Mouse (Mus musculus) CD4-positive helper T cell, adult 2 months (primary cell): Measurements from ENCODE around the gene Rhobtb3.
"Not testable (repeated sequence)": the region's sequence is repeated elsewhere in the genome, so short reads cannot be mapped to it uniquely, and the experiment has no call there.

ENCODE experiments used
- DNase-seq: peaks from one replicate; pipeline ENCODE4 v3.0.0-alpha.2; 2012; ENCODE audit warnings: low read depth, missing footprints, low spot score

Rhobtb3 gene

DNA sequence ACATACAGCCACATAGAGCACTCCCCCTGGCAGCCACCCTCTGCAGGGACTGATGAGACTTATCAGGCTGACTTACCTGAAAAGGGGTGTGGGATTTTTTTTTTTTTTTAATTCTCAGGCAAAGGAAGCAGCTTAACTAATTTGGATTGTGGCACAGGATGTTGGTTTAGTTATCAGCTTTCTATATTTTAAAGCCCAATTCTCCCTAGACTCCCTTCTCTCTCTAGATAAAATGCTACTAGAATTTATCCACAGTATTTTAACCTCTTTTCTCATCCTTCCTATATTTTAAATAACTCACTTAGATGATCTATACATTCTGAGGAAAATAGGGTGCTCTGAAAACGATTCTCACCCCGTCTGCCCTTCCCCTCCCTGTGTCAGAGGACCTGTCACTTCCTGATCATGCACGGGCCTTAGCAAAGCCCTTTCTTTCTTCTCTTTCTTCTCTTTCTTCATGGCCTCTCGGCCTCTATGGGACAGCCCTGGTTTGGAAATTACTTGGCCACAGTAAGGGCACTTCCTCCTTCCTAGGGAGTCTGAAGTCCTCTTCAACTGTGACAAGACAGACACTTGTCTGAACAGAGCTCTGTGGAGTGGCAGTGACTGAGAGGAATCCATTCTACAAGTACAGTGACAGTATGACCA, 98.1 kb downstream of the Rhobtb3 start:
- DNase-seq, result peak; percentile 32

DNA sequence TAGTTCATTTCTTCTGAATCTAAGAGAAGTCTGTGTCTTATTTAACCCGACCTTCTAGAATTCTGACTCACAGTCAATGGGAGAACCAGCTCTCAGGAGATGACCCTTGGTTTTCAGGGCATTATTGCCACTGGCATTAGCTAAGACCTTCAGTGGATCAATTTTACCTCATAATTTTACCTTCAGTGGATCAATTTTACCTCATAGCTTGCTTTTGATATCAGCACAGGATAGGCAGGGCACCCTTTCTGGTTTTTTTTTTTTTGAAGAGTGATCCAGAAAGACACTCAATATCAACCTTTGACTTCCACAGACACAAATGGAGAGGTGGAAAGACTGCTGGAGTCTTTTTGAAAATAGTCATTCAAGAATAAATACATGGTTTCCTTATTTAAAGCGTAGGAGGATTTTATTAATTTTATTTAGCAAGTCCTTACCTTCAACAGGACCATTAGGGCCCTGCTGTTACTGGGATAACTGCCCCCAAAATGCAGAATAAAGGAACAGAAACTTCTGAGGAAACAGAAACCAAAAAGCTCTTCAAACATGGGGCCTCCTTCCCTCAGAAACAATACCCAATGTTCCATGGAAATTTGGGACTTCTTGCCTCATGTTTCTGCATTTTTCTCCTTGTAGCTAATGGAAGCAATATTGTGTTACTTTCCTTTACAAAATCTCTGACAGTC, 98.7 kb downstream of the Rhobtb3 start:
- DNase-seq, result no peak

GRCm38 (mm10) chr13:75843993-75844683, 99.6 kb downstream of the Rhobtb3 start:
- DNase-seq, result peak; percentile 54

GRCm38 (mm10) chr13:75843331-75843730, 100.4 kb downstream of the Rhobtb3 start:
- DNase-seq, result no peak

DNA sequence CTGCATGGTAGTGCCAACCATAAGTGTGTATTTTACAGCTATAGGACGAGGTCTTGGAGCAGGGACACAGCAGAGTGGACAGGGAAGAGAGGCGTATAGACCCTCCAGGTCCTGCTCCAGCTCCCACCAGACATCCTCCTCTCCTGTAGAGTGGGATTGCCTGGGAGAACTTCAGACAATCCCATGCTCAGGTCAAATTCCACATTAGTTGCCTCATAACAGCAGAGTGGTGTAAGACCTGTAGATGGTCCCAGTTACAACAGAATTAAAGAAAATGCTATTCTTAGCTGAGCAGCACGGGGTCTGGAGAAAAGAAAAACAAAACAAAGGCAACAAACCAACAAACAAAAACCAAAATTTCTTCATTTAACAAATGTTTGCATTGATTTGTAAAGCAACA, 101.8 kb downstream of the Rhobtb3 start:
- no peak for DNase-seq

- DNase-seq, result no peak
Observed at GRCm38 (mm10) chr13:75840752-75841285, 102.9 kb downstream of the Rhobtb3 start.

DNA sequence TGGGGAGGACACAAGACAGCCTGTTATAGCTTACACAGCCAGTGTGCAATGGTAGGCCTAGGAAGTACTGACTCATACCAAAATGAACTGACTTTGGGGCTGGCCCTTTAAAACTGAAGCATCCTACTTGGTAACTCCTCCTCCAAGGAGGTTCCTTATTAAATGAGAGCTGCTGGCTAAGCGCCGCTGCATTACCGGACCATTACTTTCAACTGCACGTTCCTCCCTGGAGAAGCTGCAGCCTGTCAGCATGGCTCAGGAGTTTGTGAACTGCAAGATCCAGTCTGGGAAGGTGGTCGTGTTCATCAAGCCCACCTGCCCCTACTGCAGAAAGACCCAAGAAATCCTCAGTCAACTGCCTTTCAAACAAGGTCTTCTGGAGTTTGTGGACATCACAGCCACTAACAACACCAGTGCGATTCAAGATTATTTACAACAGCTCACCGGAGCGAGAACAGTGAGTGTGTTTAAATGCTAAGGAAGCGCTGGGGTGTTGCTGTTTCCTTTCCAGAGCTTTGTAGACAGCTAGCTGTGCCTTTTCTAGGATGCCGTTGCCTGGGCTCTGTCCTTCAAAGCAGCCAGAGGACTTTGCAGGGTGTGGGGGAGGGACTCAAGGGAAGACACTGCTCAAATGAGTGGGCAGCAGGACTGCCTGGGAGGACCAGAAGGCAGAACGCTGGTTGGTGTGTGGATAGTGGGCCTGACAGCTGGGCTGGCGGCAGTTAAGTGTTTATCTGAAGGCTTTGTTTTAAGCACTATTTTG, 103.8 kb downstream of the Rhobtb3 start, which contains the start of gene Glrx:
Gene Glrx (plus strand): TSS at position 150 of the 763 bp plus-strand sequence.
- peak; percentile 75 for DNase-seq

DNA sequence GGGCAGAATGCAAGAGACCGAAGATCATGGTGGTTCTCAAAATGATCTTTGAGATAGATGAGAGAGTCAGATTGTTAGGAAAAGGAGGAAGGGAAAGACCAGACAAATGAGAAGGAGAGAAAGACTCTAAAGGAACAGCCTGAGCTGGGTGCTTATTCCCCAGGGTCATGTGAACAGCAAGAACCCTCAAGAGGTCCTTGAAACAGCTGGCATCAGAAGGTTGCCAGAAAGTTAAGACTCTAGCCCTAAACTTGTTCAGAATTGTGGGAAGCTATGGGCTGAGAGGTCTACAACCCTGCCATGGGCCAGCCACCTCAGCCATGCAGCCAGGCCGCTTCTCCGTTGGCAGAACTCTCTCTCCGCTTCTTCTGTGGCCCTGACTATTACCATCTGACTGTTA, 105.2 kb downstream of the Rhobtb3 start:
- no peak for DNase-seq

DNA sequence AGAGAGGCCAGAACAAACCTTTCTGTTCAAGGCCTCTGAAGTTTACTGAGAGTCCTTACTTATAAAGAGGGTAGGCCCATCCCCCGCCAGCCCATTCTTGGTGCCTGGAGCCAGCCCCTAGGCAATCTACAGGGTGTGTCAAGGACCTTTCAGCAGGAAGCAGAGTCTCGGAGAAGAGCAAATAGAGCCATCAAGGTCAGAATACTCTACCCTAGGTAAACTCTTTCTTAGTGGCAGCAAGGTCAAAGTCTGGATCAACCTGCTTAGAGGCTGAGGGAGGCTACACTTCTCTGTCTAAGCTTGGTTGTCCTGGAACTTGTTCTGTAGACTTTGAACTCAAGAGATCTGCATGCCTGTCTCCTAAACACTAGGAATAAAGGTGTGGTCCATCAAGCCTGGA, 108.3 kb downstream of the Rhobtb3 start:
- no peak for DNase-seq

DNA sequence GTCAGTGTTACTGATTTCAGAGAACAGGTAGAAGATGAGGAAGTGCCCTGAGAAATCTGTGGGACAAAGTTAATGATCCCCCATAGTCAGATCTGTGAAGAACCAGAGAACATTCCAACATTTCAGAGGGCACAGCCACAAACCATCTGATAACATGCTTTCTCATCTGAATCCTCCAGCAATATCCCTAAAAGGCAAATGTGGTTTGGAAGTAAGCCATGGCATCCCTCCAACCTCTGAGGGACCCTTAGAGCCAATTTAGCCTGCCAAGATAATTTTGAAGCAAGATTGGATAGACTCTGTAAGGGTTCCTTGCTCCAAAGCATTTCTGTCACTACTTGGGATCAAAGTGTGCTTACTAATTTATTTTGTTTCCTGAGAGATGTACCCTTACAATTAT, 110.2 kb downstream of the Rhobtb3 start:
- no peak for DNase-seq

- DNase-seq, result peak; percentile 47
Observed at GRCm38 (mm10) chr13:75832697-75833096, 111.0 kb downstream of the Rhobtb3 start.

- DNase-seq, result peak; percentile 17
Observed at GRCm38 (mm10) chr13:75831710-75832109, 112.0 kb downstream of the Rhobtb3 start.

DNA sequence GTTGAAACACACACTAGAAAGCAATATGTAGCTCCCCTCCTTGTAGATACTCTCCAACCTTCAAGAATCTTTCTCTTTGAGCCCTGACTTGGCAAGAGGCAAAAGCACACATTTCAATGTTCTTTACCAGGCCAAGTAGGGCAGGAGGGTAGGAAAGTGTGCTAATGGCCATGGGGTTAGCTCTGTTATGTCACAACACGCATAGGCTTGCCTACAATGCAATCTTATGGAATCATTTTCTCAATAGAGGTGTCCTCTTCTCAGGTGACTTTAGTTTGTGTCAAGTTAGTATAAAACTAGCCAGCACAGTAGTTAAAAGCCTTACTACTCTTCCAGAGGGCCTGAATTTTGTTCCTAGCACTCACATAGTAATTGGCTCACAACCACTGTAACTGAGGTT, 113.0 kb downstream of the Rhobtb3 start:
- DNase-seq, result no peak

DNA sequence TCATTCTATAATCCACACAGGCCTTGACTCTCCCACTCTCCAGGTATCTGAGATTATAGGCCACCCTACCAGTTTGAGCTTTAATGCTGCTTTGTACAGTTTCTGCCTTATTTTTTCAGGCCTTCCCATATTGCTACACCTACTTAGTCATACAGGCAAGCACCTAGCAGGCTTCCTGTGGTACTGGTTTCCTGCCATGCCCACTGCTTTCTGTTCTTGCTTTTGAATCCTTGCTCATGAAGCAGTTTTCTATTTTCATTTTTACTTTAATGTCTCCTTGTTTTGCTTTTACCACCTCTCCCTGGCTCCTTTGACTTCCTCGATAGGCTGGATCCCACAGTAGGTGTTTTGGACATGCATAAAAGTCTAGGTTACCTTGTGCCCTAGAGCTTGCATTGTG, 118.3 kb downstream of the Rhobtb3 start:
- peak; percentile 63 for DNase-seq

GRCm38 (mm10) chr13:75824611-75825319, 119.0 kb downstream of the Rhobtb3 start:
- DNase-seq, result peak; percentile 20

DNA sequence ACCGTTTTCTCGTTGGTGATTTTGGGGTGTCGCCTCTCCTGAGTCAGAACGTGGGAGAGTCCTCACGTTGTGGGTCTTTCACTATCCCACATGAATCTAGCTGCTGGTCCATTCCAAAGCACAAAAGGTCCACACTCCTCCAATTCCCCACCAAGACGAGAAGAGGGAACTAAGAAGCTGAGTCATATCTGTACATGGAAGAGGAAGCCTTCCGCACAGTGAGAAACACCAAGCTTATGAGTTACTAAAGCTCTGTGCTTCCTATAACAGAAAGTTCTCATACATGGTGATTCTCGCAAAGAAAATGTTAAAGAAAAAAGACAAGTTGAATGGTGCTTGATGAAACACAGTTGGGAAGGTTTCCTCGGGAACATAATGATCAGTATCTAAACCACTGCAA, 120.5 kb downstream of the Rhobtb3 start:
- no peak for DNase-seq

DNA sequence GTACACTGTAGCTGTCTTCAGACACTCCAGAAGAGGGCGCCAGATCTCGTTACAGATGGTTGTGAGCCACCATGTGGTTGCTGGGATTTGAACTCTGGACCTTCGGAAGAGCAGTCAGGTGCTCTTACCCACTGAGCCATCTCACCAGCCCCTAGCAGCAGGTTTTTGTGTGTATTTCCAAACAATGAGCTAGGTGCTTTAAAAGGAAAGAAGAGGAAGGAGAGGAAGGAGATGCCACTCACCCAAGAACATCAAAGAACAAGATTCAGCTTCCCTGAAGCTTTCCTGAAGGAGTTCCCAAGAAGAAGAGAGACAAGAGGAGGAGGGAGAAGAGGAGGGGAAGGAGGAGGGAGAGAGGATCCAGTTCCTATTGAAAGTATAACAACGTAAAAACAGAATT, 121.4 kb downstream of the Rhobtb3 start:
- DNase-seq, result not testable (repeated sequence)

DNA sequence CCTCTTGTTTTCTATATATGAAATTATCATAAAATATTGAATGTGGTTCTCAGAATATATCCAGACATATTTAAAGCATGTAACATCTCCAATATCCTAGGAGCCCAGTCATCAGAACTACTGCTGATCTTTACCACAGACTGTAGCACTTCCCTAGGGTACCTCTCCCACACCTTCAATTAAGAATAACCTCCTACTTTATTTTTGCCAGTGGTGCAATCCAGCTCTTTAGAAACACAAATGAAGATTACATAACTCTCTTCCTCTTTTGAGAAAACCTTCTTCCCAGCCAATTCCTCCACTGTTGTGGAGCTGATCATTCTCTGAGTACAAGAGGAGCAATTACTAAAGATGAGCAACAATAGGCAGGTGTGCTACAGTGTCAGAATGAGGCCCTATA, 123.8 kb downstream of the Rhobtb3 start:
- DNase-seq, result no peak
